Mouse (Mus musculus) neural tube, embryonic 14.5 days (tissue): Measurements from ENCODE around the gene Hsd17b6. TPM values are rescaled to one million over a fixed set of nuclear protein-coding genes. Genes with fewer than 3 reads are reported as not detected.

Experiments
- ATAC-seq: fragments of 200-750 bp; cut with Nextera tagmentation; 2 replicates; pipeline ENCODE4 v1.8.0; 2017; ENCODE audit warnings: low read depth, mild to moderate bottlenecking, moderate TSS enrichment, moderate library complexity
- H3K27ac ChIP-seq: fragments of 300-500 bp; sonication (generic); 2 replicates; pipeline ENCODE4 v1.5.1; 2014; ENCODE audit warnings: low read depth, mild to moderate bottlenecking, control low read depth, low read length, moderate library complexity, mixed read lengths
- H3K27me3 ChIP-seq: fragments of 300-500 bp; sonication (generic); 2 replicates; pipeline ENCODE4 v1.6.1; 2014; ENCODE audit warnings: low read length; ENCODE audit not compliant: control insufficient read depth, insufficient read depth
- H3K36me3 ChIP-seq: fragments of 300-500 bp; sonication (generic); 2 replicates; pipeline ENCODE4 v1.6.1; 2014; ENCODE audit warnings: low read length, mixed read lengths; ENCODE audit not compliant: control insufficient read depth, insufficient read depth
- H3K4me1 ChIP-seq: fragments of 300-500 bp; sonication (generic); 2 replicates; pipeline ENCODE4 v1.6.1; 2014; ENCODE audit warnings: low read length; ENCODE audit not compliant: control insufficient read depth, insufficient read depth
- H3K4me2 ChIP-seq: fragments of 300-500 bp; sonication (generic); 2 replicates; pipeline ENCODE4 v1.6.1; 2014; ENCODE audit warnings: mild to moderate bottlenecking, low read depth, low read length, control low read depth
- H3K4me3 ChIP-seq: fragments of 300-500 bp; sonication (generic); 2 replicates; pipeline ENCODE4 v1.5.1; 2014; ENCODE audit warnings: low read depth, low read length, control low read depth, mixed read lengths
- H3K9ac ChIP-seq: fragments of 300-500 bp; sonication (generic); replicated peaks from 2 replicates; pipeline ENCODE4 v1.6.1; 2014; ENCODE audit warnings: low read depth, mild to moderate bottlenecking, control low read depth, low read length, mixed read lengths
- H3K9me3 ChIP-seq: fragments of 300-500 bp; sonication (generic); 2 replicates; pipeline ENCODE4 v1.6.1; 2016; ENCODE audit warnings: low read length; ENCODE audit not compliant: control insufficient read depth
- WGBS: fragments of 180-500 bp; shearing (Covaris S2); extraction: QIAGEN DNeasy Blood & Tissue Kit; methylation state at CpG from one replicate; pipeline ENCODE4 v1.1.7; 2014; 5-methylcytosine and 5-hydroxymethylcytosine counted together
- polyA plus RNA-seq: library from polyadenylated mRNA; unstranded; fragments of >200 nt; fragmentation: Nextera tagmentation; extraction: Ambion mirVana; gene quantifications from 2 replicates; pipeline ENCODE4 v1.2.1, GENCODE M21; 2014

The Hsd17b6 gene
- polyA plus RNA-seq, 1 experiment from 2014 or later: not detected

DNA sequence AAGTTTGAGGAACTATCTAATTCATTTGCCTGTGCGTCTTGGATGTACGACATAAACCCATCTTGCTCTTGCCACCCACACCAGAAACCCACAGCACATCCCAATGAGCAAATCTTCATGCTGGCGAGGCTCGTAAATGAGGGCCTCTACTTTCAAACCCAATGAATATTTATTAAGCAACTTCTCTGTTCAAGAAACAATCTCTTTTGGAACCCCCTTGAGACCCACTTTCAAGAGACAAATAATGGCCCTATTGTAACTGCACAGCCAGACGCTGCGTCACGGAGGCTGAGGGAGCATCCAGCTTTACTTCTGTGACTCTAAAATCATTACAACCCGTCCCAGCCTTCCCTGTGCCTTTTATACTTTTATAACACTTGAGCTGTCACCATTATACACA is 21.8 kb downstream of the Hsd17b6 start:
- Histone ChIP-seq H3K4me2 (no peak overlapping the region), H3K27me3 (no peaks in the 10 kb centered on the region), H3K9me3 (no peaks in the 10 kb centered on the region), H3K27ac (no peak overlapping the region), H3K4me3 (no peak overlapping the region), H3K9ac (no peak overlapping the region), H3K4me1 (no peaks in the 10 kb centered on the region; the same call in 1 of the 2 replicates), H3K36me3 (no peaks in the 10 kb centered on the region)
- WGBS: 16% methylated on average over 8 of the region's 8 CpGs
- no peak for ATAC-seq

- Histone ChIP-seq H3K27ac (no peak overlapping the region), H3K4me2 (no peak overlapping the region), H3K27me3 (no peaks in the 10 kb centered on the region), H3K36me3 (no peaks in the 10 kb centered on the region), H3K9me3 (no peaks in the 10 kb centered on the region), H3K9ac (no peak overlapping the region), H3K4me1 (no peaks in the 10 kb centered on the region; the same call in 1 of the 2 replicates), H3K4me3 (no peak overlapping the region)
- 75% methylated on average over 5 of the region's 5 CpGs for WGBS
- ATAC-seq: no peak
Observed at GRCm38 (mm10) chr10:127984650-127985049, 22.8 kb downstream of the Hsd17b6 start.

DNA sequence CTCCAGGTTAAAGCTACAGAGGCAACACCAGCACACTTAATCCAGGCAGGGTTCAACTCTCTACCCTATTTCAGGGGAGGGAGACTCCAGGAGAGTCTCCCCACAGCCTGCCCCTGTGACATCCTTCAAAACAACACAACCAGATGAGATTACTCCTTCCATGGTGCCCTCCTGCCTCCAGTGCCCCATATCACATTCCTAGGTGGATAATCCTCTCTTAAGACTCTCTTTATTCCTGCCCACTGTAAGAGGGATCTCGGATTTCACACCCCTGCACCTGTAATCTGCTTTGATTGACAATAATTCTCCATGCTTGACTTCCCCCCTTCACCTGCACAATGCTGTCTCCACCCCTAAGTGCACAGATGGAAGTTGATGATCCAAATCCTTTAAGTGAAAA is 31.9 kb downstream of the Hsd17b6 start:
- ATAC-seq: no peak
- WGBS: 41% methylated on average over 1 of the region's 1 CpGs

GRCm38 (mm10) chr10:127974062-127974461 is 33.3 kb downstream of the Hsd17b6 start:
- Histone ChIP-seq H3K36me3 (no peaks in the 10 kb centered on the region), H3K4me3 (no peak overlapping the region), H3K27ac (no peak overlapping the region), H3K4me2 (no peak overlapping the region), H3K4me1 (no peaks in the 10 kb centered on the region), H3K27me3 (no peaks in the 10 kb centered on the region), H3K9ac (no peak overlapping the region), H3K9me3 (no peaks in the 10 kb centered on the region)
- ATAC-seq: no peak
- WGBS: 85% methylated on average over 3 of the region's 3 CpGs

More for the DNA sequence above, 31.9 kb downstream of the Hsd17b6 start:
- H3K27me3 ChIP-seq: no peaks in the 10 kb centered on the region
- H3K9me3 ChIP-seq: no peaks in the 10 kb centered on the region
- no peaks in the 10 kb centered on the region for H3K36me3 ChIP-seq
- H3K4me1 ChIP-seq: no peaks in the 10 kb centered on the region
- H3K4me3 ChIP-seq: no peak overlapping the region
- no peak overlapping the region for H3K9ac ChIP-seq
- no peak overlapping the region for H3K27ac ChIP-seq
- no peak overlapping the region for H3K4me2 ChIP-seq

DNA sequence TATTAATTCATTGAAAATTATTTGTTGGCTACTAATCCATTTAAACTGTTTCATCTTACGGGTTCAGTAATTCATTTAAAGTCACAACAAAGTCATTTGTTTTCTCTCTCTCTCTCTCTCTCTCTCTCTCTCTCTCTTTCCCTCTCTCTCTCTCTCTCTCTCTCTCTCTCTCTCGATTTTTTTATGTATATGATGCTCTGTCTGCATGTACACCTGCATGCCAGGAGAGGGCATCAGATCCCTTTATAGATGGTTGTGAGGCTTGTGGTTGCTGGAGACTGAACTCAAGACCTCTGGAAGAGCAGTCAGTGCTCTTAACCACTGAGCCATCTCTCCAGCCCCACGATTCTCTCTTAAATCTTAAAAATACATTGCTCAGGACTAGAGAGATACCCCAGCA is 36.3 kb downstream of the Hsd17b6 start:
- 79% methylated on average over 3 of the region's 3 CpGs for WGBS
- H3K27me3 ChIP-seq: no peaks in the 10 kb centered on the region
- no peak overlapping the region for H3K9ac ChIP-seq
- no peak for ATAC-seq
- no peaks in the 10 kb centered on the region for H3K36me3 ChIP-seq
- H3K4me2 ChIP-seq: no peak overlapping the region
- H3K4me3 ChIP-seq: no peak overlapping the region
- H3K27ac ChIP-seq: no peak overlapping the region
- H3K9me3 ChIP-seq: no peaks in the 10 kb centered on the region
- H3K4me1 ChIP-seq: no peaks in the 10 kb centered on the region

GRCm38 (mm10) chr10:127970359-127970831 is 37.0 kb downstream of the Hsd17b6 start:
- Histone ChIP-seq H3K27ac (no peak overlapping the region), H3K4me3 (no peak overlapping the region), H3K9me3 (no peaks in the 10 kb centered on the region), H3K4me2 (no peak overlapping the region), H3K4me1 (no peaks in the 10 kb centered on the region), H3K27me3 (no peaks in the 10 kb centered on the region), H3K36me3 (no peaks in the 10 kb centered on the region), H3K9ac (no peak overlapping the region)
- 62% methylated on average over 3 of the region's 3 CpGs for WGBS
- ATAC-seq: no peak

GRCm38 (mm10) chr10:127969820-127970219 is 37.6 kb downstream of the Hsd17b6 start:
- ATAC-seq: no peak
- H3K27me3 ChIP-seq: no peaks in the 10 kb centered on the region
- no peak overlapping the region for H3K9ac ChIP-seq
- H3K36me3 ChIP-seq: no peaks in the 10 kb centered on the region
- H3K27ac ChIP-seq: no peak overlapping the region
- no peak overlapping the region for H3K4me3 ChIP-seq
- H3K4me1 ChIP-seq: no peaks in the 10 kb centered on the region
- no peak overlapping the region for H3K4me2 ChIP-seq
- no peaks in the 10 kb centered on the region for H3K9me3 ChIP-seq
- WGBS: 88% methylated on average over 4 of the region's 4 CpGs

- no peaks in the 10 kb centered on the region for H3K9me3 ChIP-seq
- H3K36me3 ChIP-seq: no peaks in the 10 kb centered on the region
- H3K9ac ChIP-seq: no peak overlapping the region
- no peak overlapping the region for H3K27ac ChIP-seq
- H3K4me2 ChIP-seq: no peak overlapping the region
- H3K4me1 ChIP-seq: no peaks in the 10 kb centered on the region
- ATAC-seq: no peak
- H3K27me3 ChIP-seq: no peaks in the 10 kb centered on the region
- WGBS: 97% methylated on average over 6 of the region's 6 CpGs
- no peak overlapping the region for H3K4me3 ChIP-seq
Observed at GRCm38 (mm10) chr10:127966506-127966905, 40.9 kb downstream of the Hsd17b6 start.

DNA sequence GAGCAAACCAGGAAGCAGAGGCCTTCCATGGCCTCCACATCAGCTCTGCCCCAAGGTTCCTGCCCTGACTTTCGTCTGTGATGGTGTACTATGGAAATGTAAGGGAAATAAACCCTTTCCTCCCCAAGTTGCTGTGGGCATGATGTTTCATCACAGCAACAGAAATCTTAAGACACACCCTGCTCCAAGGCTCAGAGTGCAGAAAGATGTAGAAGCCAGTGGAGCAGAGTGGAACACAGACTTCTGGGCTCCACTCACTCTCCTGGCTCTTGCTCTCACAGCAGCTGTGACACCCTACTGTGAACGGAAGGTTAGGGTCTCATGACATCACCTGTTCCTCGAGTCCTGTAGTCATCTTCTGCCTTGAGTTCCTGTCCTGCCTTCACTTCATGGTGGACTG is 43.4 kb downstream of the Hsd17b6 start:
- H3K4me1 ChIP-seq: no peaks in the 10 kb centered on the region
- ATAC-seq: no peak
- 71% methylated on average over 3 of the region's 3 CpGs for WGBS
- H3K9me3 ChIP-seq: no peaks in the 10 kb centered on the region
- H3K36me3 ChIP-seq: no peaks in the 10 kb centered on the region
- H3K4me2 ChIP-seq: no peak overlapping the region
- no peak overlapping the region for H3K4me3 ChIP-seq
- no peaks in the 10 kb centered on the region for H3K27me3 ChIP-seq
- no peak overlapping the region for H3K27ac ChIP-seq
- H3K9ac ChIP-seq: no peak overlapping the region
